Mouse (Mus musculus) CD8-positive naive resting alpha-beta T cell, adult 2 months (primary cell): ENCODE measurements around the gene Wnt9b.

Source experiments
- DNase-seq, 2 experiments: peaks; one replicate each; pipeline ENCODE4 v3.0.0; 2022; ENCODE audit warnings: low read depth in 2 of 2, low spot score in 2 of 2

Wnt9b gene

DNA sequence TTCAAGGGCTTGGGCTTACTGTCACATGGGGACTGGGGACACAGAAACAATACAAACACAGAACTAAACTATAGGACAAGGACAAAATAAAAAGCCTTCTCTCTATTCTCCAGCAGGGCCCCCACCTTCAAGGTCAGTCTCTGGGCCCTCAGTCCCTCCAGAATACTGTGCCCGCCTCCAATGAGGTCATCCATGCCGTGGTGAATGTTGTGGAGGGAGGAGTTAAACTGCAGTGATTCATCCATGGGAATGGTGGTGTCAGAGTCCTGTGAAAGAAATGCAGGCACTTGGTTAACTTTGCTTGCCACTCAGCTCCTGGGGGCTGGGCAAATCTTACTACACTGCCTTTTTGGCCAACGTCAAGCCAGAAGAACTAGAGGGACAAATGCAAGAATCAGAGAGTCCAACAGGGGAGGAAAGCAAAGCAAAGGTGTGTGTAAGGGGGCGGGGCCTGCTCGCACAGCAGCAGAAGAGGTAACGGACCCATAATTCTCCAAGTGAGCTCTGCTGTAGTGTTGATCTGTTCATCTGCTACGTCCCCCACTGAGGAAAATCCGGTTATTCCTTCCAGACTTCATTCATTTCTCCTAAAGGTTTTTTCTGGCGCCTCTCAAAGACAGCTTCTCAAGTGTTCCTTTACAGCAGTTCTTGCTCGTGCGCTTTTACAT, 65.8 kb downstream of the Wnt9b start:
- no peak for DNase-seq
